Comparison of ENCODE assay signal across 15 mouse cellular contexts in genomic region chr13:11483142-11483541, GRCm38 (mm10).
DNase-seq lines count a peak whose midpoint lies in the region; ATAC-seq and TF ChIP-seq lines count a peak whose summit lies in the region.
"Had no signal": no experiment of that assay in that cellular context is flagged by ENCODE, and none has a peak within 500 bp of the region (broad histone marks: within the 10 kb centered on the region; RNA-seq: fewer than 3 reads in every experiment).

No protein-coding gene starts in this region.

- H3K4me2 ChIP-seq in lung, embryonic 14.5 days = no peak overlapping the region
- H3K4me2 ChIP-seq in heart, embryonic 11.5 days = no peak overlapping the region
- no peak overlapping the region for H3K4me2 ChIP-seq in liver, postnatal 0 days (ENCODE audit: low read depth, low read length)
- H3K4me2 ChIP-seq in midbrain, embryonic 14.5 days (ENCODE audit: low read length) = no peak overlapping the region

- TF ChIP-seq EP300 in heart, adult 2 months (IDR thresholded peaks at IDR 0.05; ENCODE audit: insufficient read depth, low read depth, low read length) = no peak
- TF ChIP-seq EP300 in liver, postnatal 0 days (IDR thresholded peaks at IDR 0.05; ENCODE audit: low read depth) = peak; percentile 27; the same call in 1 of the 2 replicates

- intact Hi-C loops in heart, adult 2 months (cut with DNase I) = no loop called here
- intact Hi-C loops in heart, postnatal 25 days (cut with DNase I) = no loop called here

- H3K9ac ChIP-seq in heart, adult 2 months (ENCODE audit: low read depth, low read length) = no peak overlapping the region
- no peak overlapping the region for H3K9ac ChIP-seq in lung, embryonic 14.5 days
- no peak overlapping the region for H3K9ac ChIP-seq in heart, embryonic 11.5 days (ENCODE audit: low read depth, low read length)
- H3K9ac ChIP-seq in liver, postnatal 0 days (replicated peaks) = no peak overlapping the region
- no peak overlapping the region for H3K9ac ChIP-seq in midbrain, embryonic 14.5 days (replicated peaks; ENCODE audit: low read length)

- TF ChIP-seq CTCF in heart, adult 2 months (IDR thresholded peaks at IDR 0.05) = no peak
- TF ChIP-seq CTCF in lung, embryonic 14.5 days (IDR thresholded peaks at IDR 0.05; ENCODE audit: low read depth) = no peak
- no peak for TF ChIP-seq CTCF in liver, postnatal 0 days (IDR thresholded peaks at IDR 0.05; ENCODE audit: low read depth)

- no peak overlapping the region for H3K4me3 ChIP-seq in heart, adult 2 months
- no peak overlapping the region for H3K4me3 ChIP-seq in lung, embryonic 14.5 days (ENCODE audit: low read depth, low read length)
- H3K4me3 ChIP-seq in heart, embryonic 11.5 days (ENCODE audit: low read depth, low read length) = no peak overlapping the region
- H3K4me3 ChIP-seq in liver, postnatal 0 days (ENCODE audit: low read depth, low read length) = no peak overlapping the region
- no peak overlapping the region for H3K4me3 ChIP-seq in midbrain, embryonic 14.5 days (replicated peaks; ENCODE audit: low read depth, low read length)
- H3K4me3 ChIP-seq: limb, embryonic 10.5 days had no signal

- H3K36me3 ChIP-seq in heart, adult 2 months (ENCODE audit: control insufficient read depth, insufficient read depth, low read length) = 0 out of 2 replicates have a peak, but pooled peaks cover 2% of the 10 kb centered on the region
- H3K36me3 ChIP-seq in lung, embryonic 14.5 days (ENCODE audit: insufficient read depth) = no peaks in the 10 kb centered on the region
- no peaks in the 10 kb centered on the region for H3K36me3 ChIP-seq in heart, embryonic 11.5 days (ENCODE audit: control insufficient read depth, insufficient read depth, low read length)
- H3K36me3 ChIP-seq in liver, postnatal 0 days (replicated peaks; ENCODE audit: insufficient read depth, low read length) = no peaks in the 10 kb centered on the region
- H3K36me3 ChIP-seq in midbrain, embryonic 14.5 days (ENCODE audit: control insufficient read depth, insufficient read depth, low read length) = no peaks in the 10 kb centered on the region
- H3K36me3 ChIP-seq: limb, embryonic 10.5 days had no signal

- peak in 1 of 2 experiments; percentile 5 for DNase-seq in heart, adult 2 months
- DNase-seq in heart, postnatal 25 days (ENCODE audit: low spot score) = no peak
- peak; percentile 30 for DNase-seq in lung, embryonic 14.5 days
- DNase-seq in lung, postnatal 10 days = no peak
- no peak for DNase-seq in liver, postnatal 0 days
- DNase-seq in midbrain, embryonic 14.5 days = no peak
- no peak for DNase-seq in cerebellum, postnatal 36 days
- DNase-seq: adrenal gland, postnatal 14 days; cerebellum, adult 11-12 months; lung, postnatal 14 days had no signal

- no peak for TF ChIP-seq POLR2A in heart, adult 2 months (IDR thresholded peaks at IDR 0.05; ENCODE audit: insufficient read depth, low read depth, low read length)

- peak overlapping the region; percentile 51 for H3K27ac ChIP-seq in heart, adult 2 months
- H3K27ac ChIP-seq in lung, embryonic 14.5 days (ENCODE audit: low read depth) = peak overlapping the region; percentile 12; the same call in 1 of the 2 replicates
- H3K27ac ChIP-seq in heart, embryonic 11.5 days (ENCODE audit: low read depth, low read length) = 0 out of 2 replicates have a peak overlapping the region, but pooled peaks have one; percentile 15
- no peak overlapping the region for H3K27ac ChIP-seq in liver, postnatal 0 days (ENCODE audit: low read depth)
- H3K27ac ChIP-seq in midbrain, embryonic 14.5 days (replicated peaks; ENCODE audit: low read depth, low read length) = no peak overlapping the region
- H3K27ac ChIP-seq: limb, embryonic 10.5 days had no signal

- no peaks in the 10 kb centered on the region for H3K9me3 ChIP-seq in lung, embryonic 14.5 days (ENCODE audit: low read depth, low read length)
- H3K9me3 ChIP-seq in heart, embryonic 11.5 days (replicated peaks; ENCODE audit: control insufficient read depth, low read length) = no peaks in the 10 kb centered on the region
- H3K9me3 ChIP-seq in liver, postnatal 0 days (ENCODE audit: low read length) = no peaks in the 10 kb centered on the region
- no peaks in the 10 kb centered on the region for H3K9me3 ChIP-seq in midbrain, embryonic 14.5 days (ENCODE audit: control insufficient read depth, low read length)
- H3K9me3 ChIP-seq: limb, embryonic 10.5 days had no signal

- no peaks in the 10 kb centered on the region for H3K79me2 ChIP-seq in heart, adult 2 months (replicated peaks; ENCODE audit: control insufficient read depth, insufficient read depth, low read length)

- peaks cover 2% of the 10 kb centered on the region; the same call in 1 of the 2 replicates for H3K4me1 ChIP-seq in heart, adult 2 months (ENCODE audit: control insufficient read depth, insufficient read depth, low read length)
- no peaks in the 10 kb centered on the region for H3K4me1 ChIP-seq in lung, embryonic 14.5 days (ENCODE audit: insufficient read depth)
- H3K4me1 ChIP-seq in heart, embryonic 11.5 days (ENCODE audit: control insufficient read depth, insufficient read depth, low read length) = no peaks in the 10 kb centered on the region
- H3K4me1 ChIP-seq in liver, postnatal 0 days (ENCODE audit: insufficient read depth) = no peaks in the 10 kb centered on the region
- H3K4me1 ChIP-seq in midbrain, embryonic 14.5 days (ENCODE audit: control insufficient read depth, insufficient read depth, low read length) = no peaks in the 10 kb centered on the region
- H3K4me1 ChIP-seq: limb, embryonic 10.5 days had no signal

- ATAC-seq in lung, embryonic 14.5 days (ENCODE audit: insufficient read depth) = no peak
- peak; percentile 52; the same call in 1 of the 2 replicates for ATAC-seq in heart, embryonic 11.5 days (replicated peaks; ENCODE audit: insufficient number of reproducible peaks, low FRiP score, low TSS enrichment)
- ATAC-seq in liver, postnatal 0 days = 0 out of 2 replicates have a peak, but pooled peaks have one; percentile 17
- ATAC-seq in midbrain, embryonic 14.5 days (ENCODE audit: low FRiP score, low TSS enrichment) = no peak
- ATAC-seq: forebrain, embryonic 14.5 days; intestine, embryonic 16.5 days; Patski had no signal

- no peaks in the 10 kb centered on the region for H3K27me3 ChIP-seq in heart, adult 2 months (ENCODE audit: control insufficient read depth, insufficient read depth, low read length)
- no peaks in the 10 kb centered on the region for H3K27me3 ChIP-seq in lung, embryonic 14.5 days (ENCODE audit: insufficient read depth, low read length)
- H3K27me3 ChIP-seq in heart, embryonic 11.5 days (ENCODE audit: control insufficient read depth, insufficient read depth, low read length) = no peaks in the 10 kb centered on the region
- no peaks in the 10 kb centered on the region for H3K27me3 ChIP-seq in liver, postnatal 0 days (ENCODE audit: insufficient read depth, low read length)
- no peaks in the 10 kb centered on the region for H3K27me3 ChIP-seq in midbrain, embryonic 14.5 days (ENCODE audit: control insufficient read depth, insufficient read depth, low read length)
- H3K27me3 ChIP-seq: Patski had no signal

- 15% methylated on average over 1 of the region's 1 CpGs for WGBS in heart, adult 2 months
- WGBS in lung, embryonic 14.5 days = 42% methylated on average over 1 of the region's 1 CpGs
- 52% methylated on average over 1 of the region's 1 CpGs for WGBS in heart, embryonic 11.5 days (ENCODE audit: insufficient replicate concordance)
- 38% methylated on average over 1 of the region's 1 CpGs for WGBS in liver, postnatal 0 days (ENCODE audit: insufficient replicate concordance)
- WGBS in midbrain, embryonic 14.5 days = 83% methylated on average over 1 of the region's 1 CpGs

Comparison
In these comparisons a context has a peak if more than half of its experiments do, and no peak if none do; other contexts are left out.
1. H3K27ac ChIP-seq: peak in heart, adult 2 months (single experiment), lung, embryonic 14.5 days (single experiment) and heart, embryonic 11.5 days (single experiment); none in liver, postnatal 0 days (single experiment) and midbrain, embryonic 14.5 days (single experiment).
2. ATAC-seq: peak in heart, embryonic 11.5 days (single experiment) and liver, postnatal 0 days (single experiment); none in lung, embryonic 14.5 days (single experiment) and midbrain, embryonic 14.5 days (single experiment).